Mouse (Mus musculus): ENCODE data around the gene Insyn1.

GRCm38 (mm10) chr9:58516480-58516879, 28.1 kb downstream of the Insyn1 start:
- TF ChIP-seq HCFC1 (IDR thresholded peaks at IDR 0.05; ENCODE audit: borderline replicate concordance, insufficient read depth, low read length) (no peak), ZC3H11A (IDR thresholded peaks at IDR 0.05; ENCODE audit: borderline replicate concordance, low read depth, low read length) (no peak)

Measured in ES-E14 (cell line).